Mouse (Mus musculus) G1E (cell line): Measurements from ENCODE around the gene 1700003H04Rik.

Experiments
- CTCF ChIP-seq: IDR thresholded peaks from 2 replicates; pipeline ENCODE4 v1.5.1; 2012; ENCODE audit warnings: low read depth, low read length, inconsistent platforms, mixed read lengths
- GATA1 ChIP-seq: IDR thresholded peaks from 2 replicates; pipeline ENCODE4 v1.6.1; 2012; ENCODE audit warnings: borderline replicate concordance, low read length, inconsistent platforms, mixed read lengths
- GATA2 ChIP-seq: IDR thresholded peaks from 2 replicates; pipeline ENCODE4 v1.6.1; 2012; ENCODE audit warnings: low read depth, low read length, inconsistent platforms, borderline replicate concordance
- POLR2AphosphoS5 ChIP-seq: IDR thresholded peaks from 2 replicates; pipeline ENCODE4 v1.6.1; 2012; ENCODE audit warnings: low read depth, low read length, inconsistent platforms; ENCODE audit not compliant: insufficient replicate concordance

DNA sequence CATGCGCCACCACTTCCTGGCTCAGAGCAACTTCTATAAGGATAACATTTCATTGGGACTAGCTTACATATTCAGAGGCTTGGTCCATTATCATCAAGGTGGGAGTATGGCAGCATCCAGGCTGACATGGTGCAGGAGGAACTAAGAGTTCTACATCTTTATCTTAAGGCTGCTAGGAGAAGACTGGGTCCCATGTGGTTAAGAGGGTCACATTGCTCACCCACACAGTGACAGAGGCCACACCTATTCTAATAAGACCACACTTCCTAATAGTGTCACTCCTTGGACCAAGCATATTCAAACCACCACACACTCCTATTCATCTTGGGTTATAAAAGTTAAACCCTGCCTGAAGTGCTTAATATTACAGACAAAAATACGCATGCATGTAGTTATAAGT lies 23.6 kb downstream of the 1700003H04Rik start:
- TF ChIP-seq CTCF, result no peak
- TF ChIP-seq GATA2, result no peak
- TF ChIP-seq GATA1, result no peak
- no peak for TF ChIP-seq POLR2AphosphoS5
